Comparison of ENCODE assay signal across 28 mouse cellular contexts in the genomic region with DNA sequence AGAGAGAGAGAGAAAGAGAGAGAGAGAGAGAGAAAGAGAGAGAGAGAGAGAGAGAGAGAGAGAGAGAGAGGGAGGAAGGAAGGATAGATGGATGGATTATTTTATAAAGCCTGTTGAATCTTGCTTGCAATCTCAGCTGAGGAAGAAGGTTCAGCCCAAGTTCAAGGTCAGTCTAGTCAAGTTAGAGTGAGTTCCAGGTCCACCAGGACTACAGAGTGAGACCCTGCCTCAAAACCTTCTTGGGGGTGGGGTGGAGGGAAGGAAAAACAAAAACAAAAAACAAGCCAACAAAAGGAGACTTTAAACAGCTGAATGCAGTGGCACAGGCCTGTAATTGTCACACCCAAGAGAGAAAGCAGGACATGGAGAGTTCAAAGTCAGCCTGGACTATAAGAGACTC. TPM values are rescaled to one million over a fixed set of nuclear protein-coding genes. Genes with fewer than 3 reads are reported as not detected.
"Had no signal": no experiment of that assay in that cellular context is flagged by ENCODE, and none has a peak within 500 bp of the region (broad histone marks: within the 10 kb centered on the region; RNA-seq: fewer than 3 reads in every experiment).

No protein-coding gene starts in this region.

- H3K9me3 ChIP-seq: heart, embryonic 10.5 days; heart, embryonic 12.5 days; heart, embryonic 15.5 days; hindbrain, embryonic 13.5 days; hindbrain, embryonic 15.5 days; limb, embryonic 13.5 days; limb, embryonic 15.5 days; liver, embryonic 12.5 days had no signal

- H3K9ac ChIP-seq: heart, embryonic 12.5 days; heart, embryonic 15.5 days; hindbrain, embryonic 13.5 days; hindbrain, embryonic 15.5 days; limb, embryonic 13.5 days; limb, embryonic 15.5 days; liver, embryonic 12.5 days; liver, embryonic 14.5 days had no signal

- H3K4me3 ChIP-seq: heart, adult 2 months; heart, embryonic 10.5 days; heart, embryonic 12.5 days; heart, embryonic 15.5 days; hindbrain, embryonic 13.5 days; hindbrain, embryonic 15.5 days; limb, embryonic 13.5 days; limb, embryonic 15.5 days; liver, embryonic 12.5 days had no signal

- H3K27ac ChIP-seq: heart, adult 2 months; heart, embryonic 10.5 days; heart, embryonic 15.5 days; hindbrain, embryonic 13.5 days; hindbrain, embryonic 15.5 days; hindbrain, postnatal 0 days; limb, embryonic 13.5 days; limb, embryonic 15.5 days; liver, embryonic 12.5 days; liver, embryonic 14.5 days had no signal

- H3K36me3 ChIP-seq: heart, embryonic 10.5 days; heart, embryonic 12.5 days; heart, embryonic 15.5 days; hindbrain, embryonic 13.5 days; hindbrain, embryonic 15.5 days; limb, embryonic 13.5 days; limb, embryonic 15.5 days; liver, embryonic 12.5 days had no signal

- H3K4me2 ChIP-seq: heart, embryonic 12.5 days; heart, embryonic 15.5 days; hindbrain, embryonic 13.5 days; hindbrain, embryonic 15.5 days; limb, embryonic 13.5 days; limb, embryonic 15.5 days; liver, embryonic 12.5 days had no signal

- DNase-seq: gastrocnemius, postnatal 14 days; gastrocnemius, postnatal 36 days; heart, adult 11 months; heart, adult 2 months; heart, postnatal 14 days; heart, postnatal 36 days; kidney, adult 11 months; kidney, adult 2 months; kidney, adult 9 months; kidney, postnatal 10 days; kidney, postnatal 25 days; layer of hippocampus, adult 9-11 months; layer of hippocampus, postnatal 36 days; left cerebral cortex, postnatal 4 days had no signal

- H3K27me3 ChIP-seq: heart, embryonic 12.5 days; heart, embryonic 15.5 days; hindbrain, embryonic 13.5 days; hindbrain, embryonic 15.5 days; limb, embryonic 13.5 days; limb, embryonic 15.5 days; liver, embryonic 12.5 days had no signal

- ATAC-seq: hindbrain, postnatal 0 days; liver, embryonic 12.5 days had no signal

RNA-seq across cellular contexts. Expression of a gene that starts 40.1 kb away (rescaled TPM):
- total RNA-seq: heart, adult 2 months; layer of hippocampus, adult 18-20 months; layer of hippocampus, adult 8-10 months; layer of hippocampus, postnatal 36 days; left cerebral cortex, adult 18-20 months; left cerebral cortex, adult 8-10 months had no signal
- polyA plus RNA-seq: heart, adult 2 months had no signal
